Comparison of ENCODE assay signal across 8 mouse cellular contexts in genomic region chr15:97825941-97826587, GRCm38 (mm10). TPM values are rescaled to one million over a fixed set of nuclear protein-coding genes. Genes with fewer than 3 reads are reported as not detected.
DNase-seq lines count a peak whose midpoint lies in the region; ATAC-seq and TF ChIP-seq lines count a peak whose summit lies in the region.

No protein-coding gene starts in this region.

- H3K4me2 ChIP-seq in heart, embryonic 14.5 days (ENCODE audit: low read length) = peak overlapping the region; percentile 66
- H3K4me2 ChIP-seq in hindbrain, embryonic 11.5 days (replicated peaks; ENCODE audit: low read depth, low read length) = no peak overlapping the region
- H3K4me2 ChIP-seq in midbrain, embryonic 11.5 days = no peak overlapping the region

- no peak for TF ChIP-seq CTCF in E14TG2a.4 (conservative IDR thresholded peaks at IDR 0.05; ENCODE audit: low read length)

- H3K36me3 ChIP-seq in heart, embryonic 14.5 days (ENCODE audit: control insufficient read depth, insufficient read depth, low read length) = peaks cover 14% of the 10 kb centered on the region
- H3K36me3 ChIP-seq in E14TG2a.4 (ENCODE audit: insufficient read depth, low read length) = no peaks in the 10 kb centered on the region
- H3K36me3 ChIP-seq in hindbrain, embryonic 11.5 days (ENCODE audit: control insufficient read depth, insufficient read depth, low read length) = no peaks in the 10 kb centered on the region
- no peaks in the 10 kb centered on the region for H3K36me3 ChIP-seq in midbrain, embryonic 11.5 days (ENCODE audit: control insufficient read depth, insufficient read depth, low read length)

- H3K4me3 ChIP-seq in heart, embryonic 14.5 days (ENCODE audit: control insufficient read depth in 1 of 2, insufficient read depth in 1 of 2, low read depth in 1 of 2, low read length in 2 of 2) = peak overlapping the region in 1 of 2 experiments; percentile 41; a peak in 1 of 4 replicates
- peak overlapping the region; percentile 62 for H3K4me3 ChIP-seq in E14TG2a.4 (replicated peaks; ENCODE audit: low read length)
- no peak overlapping the region for H3K4me3 ChIP-seq in hindbrain, embryonic 11.5 days (ENCODE audit: low read depth, low read length)
- H3K4me3 ChIP-seq in midbrain, embryonic 11.5 days (ENCODE audit: low read depth, low read length) = no peak overlapping the region

- no peak for DNase-seq in heart, postnatal 36 days
- peak; percentile 30 for DNase-seq in hindbrain, embryonic 11.5 days (ENCODE audit: low spot score)
- no peak for DNase-seq in midbrain, embryonic 11.5 days (ENCODE audit: low spot score, missing footprints)
- DNase-seq in frontal cortex, postnatal 10 days (ENCODE audit: low spot score in 2 of 2) = no peak
- no peak for DNase-seq in adrenal gland, adult 18-20 months (ENCODE audit: low spot score in 2 of 2)
- no peak for DNase-seq in kidney, adult 8-10 months

- H3K4me1 ChIP-seq in heart, embryonic 14.5 days (ENCODE audit: control insufficient read depth in 2 of 2, insufficient read depth in 2 of 2, low read length in 2 of 2) = peaks cover 58 to 88% of the 10 kb centered on the region in 2 experiments
- H3K4me1 ChIP-seq in E14TG2a.4 (replicated peaks; ENCODE audit: low read depth, low read length) = peaks cover 62% of the 10 kb centered on the region
- H3K4me1 ChIP-seq in hindbrain, embryonic 11.5 days (replicated peaks; ENCODE audit: control insufficient read depth, insufficient read depth, low read length) = peaks cover 22% of the 10 kb centered on the region
- peaks cover 43% of the 10 kb centered on the region for H3K4me1 ChIP-seq in midbrain, embryonic 11.5 days (ENCODE audit: control insufficient read depth, insufficient read depth, low read length)

- ATAC-seq in heart, embryonic 14.5 days (ENCODE audit: insufficient number of reproducible peaks, insufficient read depth, low FRiP score, low read depth) = no peak
- ATAC-seq in hindbrain, embryonic 11.5 days (ENCODE audit: low FRiP score) = no peak
- no peak for ATAC-seq in midbrain, embryonic 11.5 days (ENCODE audit: low FRiP score)

- intact Hi-C loops in heart, postnatal 36 days (cut with DNase I) = loop anchor here (1.0 to 2.0 kb wide), 3 partner anchors 15 to 23 kb away; no protein-coding TSS in a partner anchor

- H3K27me3 ChIP-seq in heart, embryonic 14.5 days (ENCODE audit: control insufficient read depth, insufficient read depth, low read length) = no peaks in the 10 kb centered on the region
- H3K27me3 ChIP-seq in E14TG2a.4 (ENCODE audit: insufficient read depth, low read length) = peaks cover 85% of the 10 kb centered on the region
- H3K27me3 ChIP-seq in hindbrain, embryonic 11.5 days (ENCODE audit: control insufficient read depth, insufficient read depth, low read length) = no peaks in the 10 kb centered on the region
- no peaks in the 10 kb centered on the region; the same call in 1 of the 2 replicates for H3K27me3 ChIP-seq in midbrain, embryonic 11.5 days (ENCODE audit: control insufficient read depth, insufficient read depth, low read length)

- 42% methylated on average over 12 of the region's 12 CpGs for WGBS in heart, embryonic 14.5 days
- 47% methylated on average over 12 of the region's 12 CpGs for WGBS in hindbrain, embryonic 11.5 days
- WGBS in midbrain, embryonic 11.5 days = 41% methylated on average over 12 of the region's 12 CpGs

- peak overlapping the region; percentile 82 to 85 for H3K27ac ChIP-seq in heart, embryonic 14.5 days (replicated peaks in 1 of 2; ENCODE audit: control insufficient read depth in 1 of 2, insufficient read depth in 1 of 2, low read depth in 2 of 2, low read length in 2 of 2)
- H3K27ac ChIP-seq in hindbrain, embryonic 11.5 days (ENCODE audit: low read depth, low read length) = no peak overlapping the region
- no peak overlapping the region; the same call in 1 of the 2 replicates for H3K27ac ChIP-seq in midbrain, embryonic 11.5 days (ENCODE audit: low read depth, low read length)

- H3K9ac ChIP-seq in heart, embryonic 14.5 days (ENCODE audit: low read length) = peak overlapping the region; percentile 70
- peak overlapping the region; percentile 16; the same call in 1 of the 2 replicates for H3K9ac ChIP-seq in hindbrain, embryonic 11.5 days (ENCODE audit: low read depth, low read length)
- peak overlapping the region; percentile 40 for H3K9ac ChIP-seq in midbrain, embryonic 11.5 days (ENCODE audit: low read length)

- H3K9me3 ChIP-seq in heart, embryonic 14.5 days (ENCODE audit: control insufficient read depth, low read length) = no peaks in the 10 kb centered on the region
- H3K9me3 ChIP-seq in E14TG2a.4 (ENCODE audit: low read length) = no peaks in the 10 kb centered on the region
- no peaks in the 10 kb centered on the region for H3K9me3 ChIP-seq in hindbrain, embryonic 11.5 days (ENCODE audit: control insufficient read depth, low read length)
- no peaks in the 10 kb centered on the region for H3K9me3 ChIP-seq in midbrain, embryonic 11.5 days (ENCODE audit: control insufficient read depth, low read length)

RNA-seq across cellular contexts. Expression of gene Hdac7, which starts 18.2 kb away (rescaled TPM):
- polyA plus RNA-seq in heart, embryonic 14.5 days (2014; fragmentation: Nextera tagmentation; extraction: Ambion mirVana) = 25.7 and 26.7 TPM in 2 replicates
- total RNA-seq in heart, postnatal 36 days (2021) = 10 to 100 TPM; 26.9 to 37.1 TPM
- 17.9 and 19.4 TPM in 2 replicates for polyA plus RNA-seq in hindbrain, embryonic 11.5 days (2014; fragmentation: Nextera tagmentation; extraction: Ambion mirVana)
- 14.6 and 16.7 TPM in 2 replicates for polyA plus RNA-seq in midbrain, embryonic 11.5 days (2014; fragmentation: Nextera tagmentation; extraction: Ambion mirVana)
- 10 to 100 TPM; 29.7 to 55.2 TPM for total RNA-seq in adrenal gland, adult 18-20 months (2021)

RNA-seq across cellular contexts. Expression of gene Slc48a1, which starts 47.7 kb away (rescaled TPM):
- polyA plus RNA-seq in heart, embryonic 14.5 days (2014; fragmentation: Nextera tagmentation; extraction: Ambion mirVana) = 67.1 and 69.6 TPM in 2 replicates
- total RNA-seq in heart, postnatal 36 days (2021) = 10 to 100 TPM; 73.3 to 84.1 TPM
- polyA plus RNA-seq in hindbrain, embryonic 11.5 days (2014; fragmentation: Nextera tagmentation; extraction: Ambion mirVana) = 28.1 and 28.4 TPM in 2 replicates
- 32.6 and 33.6 TPM in 2 replicates for polyA plus RNA-seq in midbrain, embryonic 11.5 days (2014; fragmentation: Nextera tagmentation; extraction: Ambion mirVana)
- 100 to 1,000 TPM; 114 to 139 TPM for total RNA-seq in adrenal gland, adult 18-20 months (2021)

RNA-seq across cellular contexts. Expression of gene Rapgef3, which starts 58.3 kb away (rescaled TPM):
- polyA plus RNA-seq in heart, embryonic 14.5 days (2014; fragmentation: Nextera tagmentation; extraction: Ambion mirVana) = 15.9 and 19.2 TPM in 2 replicates
- total RNA-seq in heart, postnatal 36 days (2021) = 10 to 100 TPM; 25.4 to 27.4 TPM
- 3.6 and 4.0 TPM in 2 replicates for polyA plus RNA-seq in hindbrain, embryonic 11.5 days (2014; fragmentation: Nextera tagmentation; extraction: Ambion mirVana)
- 3.0 and 3.2 TPM in 2 replicates for polyA plus RNA-seq in midbrain, embryonic 11.5 days (2014; fragmentation: Nextera tagmentation; extraction: Ambion mirVana)
- 10 to 100 TPM; 13.2 to 25.2 TPM for total RNA-seq in adrenal gland, adult 18-20 months (2021)

Comparison
In these comparisons a context has a peak if more than half of its experiments do, and no peak if none do; other contexts are left out.
1. H3K27ac ChIP-seq: peak in heart, embryonic 14.5 days (2 of 2); none in hindbrain, embryonic 11.5 days (single experiment) and midbrain, embryonic 11.5 days (single experiment).
2. H3K9ac ChIP-seq: peak in every context shown above with its lines; median percentile 70 in heart, embryonic 14.5 days; 40 in midbrain, embryonic 11.5 days; 16 in hindbrain, embryonic 11.5 days.